Mouse (Mus musculus) cerebellum, postnatal 10 days (tissue): ENCODE results near the gene Sypl.

ENCODE experiments used
- DNase-seq, 2 experiments: peaks; one replicate each; pipeline ENCODE4 v3.0.0; 2021; ENCODE audit warnings: mixed read lengths in 2 of 2

Sypl gene

DNA sequence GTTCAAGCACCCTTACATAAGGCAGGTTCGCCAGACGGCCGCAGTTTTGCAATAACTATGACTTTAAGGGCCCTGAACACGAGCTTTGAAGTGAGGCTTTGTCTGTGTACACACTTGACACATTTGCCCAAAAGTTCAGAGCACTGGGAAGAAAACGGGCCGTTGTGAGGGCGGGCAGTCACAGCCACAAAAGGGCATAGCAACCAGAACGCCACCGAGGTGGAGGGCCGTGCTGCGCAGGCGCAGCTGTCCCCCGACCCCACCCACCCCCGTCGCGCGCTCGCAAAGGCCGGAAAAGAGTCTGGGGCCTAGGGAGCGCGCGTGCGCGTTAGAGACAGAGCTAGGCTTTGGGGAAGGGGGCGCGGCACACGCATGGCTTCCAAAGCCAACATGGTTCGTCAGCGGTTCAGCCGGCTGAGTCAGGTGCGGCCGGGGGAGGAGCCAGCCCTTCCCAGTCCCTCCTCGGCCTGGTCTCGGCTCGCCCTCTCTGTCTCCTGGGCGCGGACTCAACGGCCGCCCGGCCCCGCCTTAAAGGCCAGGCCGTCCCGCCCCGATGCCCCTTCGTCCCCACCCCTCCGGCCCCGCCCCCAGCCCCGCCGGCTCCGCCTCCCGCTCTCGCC is at the start of gene Sypl:
Gene Sypl, plus strand, starts transcription at position 296 of the 620 bp plus-strand sequence.
- DNase-seq: peak; percentile 96 to 98

DNA sequence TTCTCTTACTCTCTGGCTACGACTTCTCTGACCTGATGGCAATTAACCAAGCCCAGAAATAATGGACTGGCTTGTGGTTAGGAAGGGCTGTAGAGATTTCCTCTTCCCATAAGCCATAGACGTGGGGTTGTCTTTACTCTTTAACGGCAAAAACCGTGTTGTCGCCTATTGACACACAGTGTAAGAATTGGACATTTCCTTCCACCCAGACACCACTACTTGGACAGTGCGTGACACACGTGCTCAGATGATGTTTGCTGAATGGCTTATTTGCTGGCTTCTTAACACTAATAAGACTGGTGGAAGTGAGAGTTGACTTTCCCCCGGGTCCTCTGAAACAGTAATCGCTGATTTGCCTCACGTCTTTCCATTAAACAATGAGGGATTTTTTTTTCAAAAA is 44.0 kb upstream of the Sypl start:
- DNase-seq: no peak

DNA sequence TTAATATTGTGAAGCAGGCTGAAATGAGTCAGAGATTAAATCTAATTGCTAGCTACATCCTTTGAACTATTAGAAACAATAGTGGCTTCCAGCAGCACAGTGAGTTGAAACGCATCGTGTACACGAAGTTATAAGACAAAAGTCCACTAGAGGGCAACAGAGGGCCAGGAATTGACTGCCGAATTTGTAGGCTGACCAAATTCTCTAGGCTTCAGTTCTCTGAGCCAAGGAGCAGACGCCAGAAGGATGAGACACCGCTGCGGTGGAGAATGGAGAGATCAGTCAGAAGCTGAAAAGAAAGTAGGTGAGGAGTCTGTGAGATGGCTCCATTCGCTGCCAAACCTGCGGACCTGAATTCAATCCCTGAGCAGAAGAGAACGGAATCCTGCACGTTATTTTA is 43.6 kb upstream of the Sypl start:
- peak; percentile 84 to 93 for DNase-seq

DNA sequence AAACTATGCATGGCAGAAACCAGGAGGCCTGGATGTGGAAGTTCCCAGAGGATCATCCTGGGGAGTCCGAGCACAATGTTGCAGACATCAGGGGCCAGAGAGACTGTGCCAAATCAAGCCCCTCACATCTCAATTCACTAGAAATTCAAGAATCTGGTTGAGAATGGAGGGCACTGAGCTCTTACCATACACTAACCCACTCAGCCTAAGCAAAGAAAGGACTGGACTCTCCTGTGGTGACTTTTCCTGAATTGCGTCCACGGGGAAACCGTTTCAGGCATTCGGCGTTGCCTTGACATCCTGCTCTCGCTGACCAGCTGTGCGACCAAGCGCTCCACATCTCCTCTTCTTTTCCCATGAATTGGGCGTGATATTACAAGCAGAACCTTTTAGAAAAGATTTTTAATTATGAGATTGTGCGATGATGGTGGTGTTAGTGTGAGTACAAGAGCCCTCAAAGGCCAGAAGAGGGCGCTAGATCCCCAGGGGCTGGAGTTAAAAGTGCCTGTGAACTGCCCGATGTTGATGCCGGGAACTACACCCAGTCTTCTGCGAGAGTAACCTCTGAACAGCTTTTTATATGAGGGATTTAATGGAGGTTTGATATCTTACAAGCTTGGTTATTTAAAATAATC is 43.0 kb upstream of the Sypl start:
- peak; percentile 70 to 80 for DNase-seq

DNA sequence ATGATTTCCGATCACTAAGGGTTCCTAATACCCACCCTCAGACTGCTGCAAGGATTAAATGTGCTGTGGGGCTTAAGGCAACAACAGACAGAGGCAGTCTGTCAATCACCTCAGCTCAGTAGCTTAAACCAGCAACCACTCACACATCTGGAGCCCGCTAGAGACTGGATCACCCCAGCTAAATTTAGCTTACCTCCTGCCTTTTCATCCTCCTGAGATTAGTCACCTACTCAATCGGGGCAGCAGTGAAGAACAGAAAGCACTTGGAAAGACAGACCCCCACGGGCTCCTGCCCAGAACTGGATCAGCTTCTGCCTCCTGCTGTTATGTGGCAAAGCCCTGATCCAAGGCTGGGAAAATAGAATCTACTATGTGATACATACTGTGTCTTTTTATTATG is 42.1 kb upstream of the Sypl start:
- DNase-seq: peak; percentile 39 to 50

DNA sequence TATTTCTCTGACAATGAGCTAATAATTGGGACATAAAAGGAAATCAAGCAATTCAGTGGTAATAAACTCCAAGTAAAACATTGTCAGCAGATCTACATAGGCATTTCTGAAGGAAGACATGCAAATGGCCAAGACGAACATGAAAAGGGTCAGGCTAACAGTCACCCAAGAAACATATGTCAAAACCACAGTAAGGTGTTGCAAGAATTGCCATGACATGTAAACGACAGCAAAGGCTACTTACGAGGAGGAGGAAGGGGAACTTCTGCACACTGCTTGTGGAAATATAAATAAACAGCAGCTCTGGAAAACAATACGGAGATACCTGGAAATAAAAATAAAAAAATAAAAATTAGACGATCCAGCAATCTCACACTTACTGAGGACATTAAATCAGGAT is 40.9 kb upstream of the Sypl start:
- DNase-seq: no peak

DNA sequence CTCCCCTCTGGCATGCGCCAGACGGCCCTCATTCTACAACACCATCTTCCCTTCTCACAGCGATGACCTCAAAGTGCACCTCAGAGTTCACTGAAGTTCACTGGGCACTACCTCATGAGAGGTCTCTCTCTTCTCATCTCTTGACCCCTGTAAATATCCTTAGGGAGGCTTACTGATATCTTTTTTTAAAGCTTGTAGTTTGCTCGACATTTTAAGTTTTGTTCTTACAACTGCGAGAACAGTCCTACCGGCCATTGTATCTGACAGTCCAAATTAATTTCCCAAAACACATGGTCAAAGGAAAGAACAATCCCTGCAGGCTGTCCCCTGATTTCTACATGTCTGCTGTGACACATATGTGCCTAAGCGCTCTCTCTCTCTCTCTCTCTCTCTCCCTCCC is 35.0 kb upstream of the Sypl start:
- no peak for DNase-seq

DNA sequence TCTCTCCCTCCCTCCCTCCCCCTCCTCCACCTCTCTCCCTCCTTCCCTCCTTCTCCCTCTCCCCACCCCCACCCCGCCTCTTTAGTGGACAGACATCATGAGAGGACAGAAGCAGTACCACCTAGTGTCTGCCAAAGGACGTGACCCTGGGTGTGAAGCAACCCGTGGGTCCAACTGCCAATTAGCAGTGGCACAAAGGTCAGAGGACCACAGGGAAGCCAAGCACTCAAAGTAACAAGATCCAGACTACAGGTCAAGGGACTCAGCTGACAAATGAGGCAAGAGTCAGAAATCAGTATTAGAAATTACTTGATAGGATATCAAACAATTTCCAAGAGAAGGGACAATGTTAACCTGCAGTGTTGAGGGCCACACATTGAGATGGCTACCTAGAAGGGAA is 34.6 kb upstream of the Sypl start:
- DNase-seq: no peak

DNA sequence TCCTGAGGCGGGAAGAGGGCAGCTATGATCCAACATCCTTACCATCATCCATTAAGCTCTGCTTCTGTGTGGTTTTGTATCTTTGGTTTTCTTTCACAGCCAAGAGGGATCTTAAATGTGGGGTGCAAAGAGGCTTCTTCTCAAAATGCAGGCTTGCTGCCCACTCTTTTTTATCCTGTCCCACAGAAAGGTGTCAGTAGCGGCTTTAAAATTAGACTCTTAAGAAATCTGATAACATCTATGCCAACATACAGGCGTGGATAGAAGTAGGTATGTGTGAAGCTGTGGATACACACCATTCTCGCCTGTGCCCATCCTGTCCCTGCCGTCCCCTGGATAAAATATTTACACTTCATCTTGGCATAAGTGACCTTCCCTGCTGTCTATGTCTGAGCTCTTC is 34.2 kb upstream of the Sypl start:
- DNase-seq: no peak

DNA sequence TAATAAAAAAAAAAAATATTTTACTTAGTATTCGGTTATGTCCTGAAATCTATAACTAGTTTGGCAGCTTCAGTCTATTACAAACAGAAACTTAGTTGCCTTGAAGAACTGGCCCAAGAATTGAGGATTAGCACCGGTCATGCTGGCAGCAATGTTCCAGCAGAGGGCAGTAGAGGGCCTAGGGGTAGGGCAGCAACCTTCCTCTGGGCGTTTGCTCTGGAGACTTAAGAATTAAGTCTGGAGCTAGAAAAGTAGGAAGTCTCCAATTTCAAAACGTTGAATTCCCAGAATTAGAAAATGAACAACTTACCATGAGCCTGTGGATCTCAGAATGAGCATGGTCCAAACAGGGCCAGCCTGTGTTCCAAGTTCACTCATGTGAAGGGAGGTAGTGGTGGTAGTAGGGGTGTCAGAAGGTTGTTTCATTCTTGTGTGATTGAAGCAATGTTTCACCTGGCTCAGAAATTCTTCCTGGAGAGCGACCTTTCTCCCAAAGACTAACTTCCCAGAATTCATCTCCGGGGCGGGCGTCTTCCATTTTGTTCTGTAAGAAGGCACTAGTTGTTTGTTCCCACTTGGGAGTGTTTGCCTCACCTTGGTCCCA is 33.4 kb upstream of the Sypl start:
- peak; percentile 74 to 80 for DNase-seq

DNA sequence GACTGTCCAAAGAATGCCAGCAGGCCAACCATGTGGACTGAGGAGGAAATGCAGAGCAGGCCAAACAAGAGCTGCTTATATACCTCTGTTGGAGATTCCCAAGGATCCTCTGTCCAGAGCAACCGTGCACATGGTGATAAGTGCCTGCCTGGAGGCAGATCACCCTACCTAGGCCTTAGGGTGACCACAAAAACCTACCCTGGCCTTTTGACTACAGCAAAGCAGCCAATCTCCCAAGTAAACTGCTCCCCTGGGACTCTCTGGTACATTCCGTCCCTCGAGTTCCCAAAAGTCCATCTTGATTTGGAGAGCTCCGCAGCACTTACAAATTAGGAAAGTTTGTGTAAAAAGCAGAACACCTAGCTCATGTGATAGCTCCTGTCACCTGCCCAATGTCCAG is 32.6 kb upstream of the Sypl start:
- no peak for DNase-seq

DNA sequence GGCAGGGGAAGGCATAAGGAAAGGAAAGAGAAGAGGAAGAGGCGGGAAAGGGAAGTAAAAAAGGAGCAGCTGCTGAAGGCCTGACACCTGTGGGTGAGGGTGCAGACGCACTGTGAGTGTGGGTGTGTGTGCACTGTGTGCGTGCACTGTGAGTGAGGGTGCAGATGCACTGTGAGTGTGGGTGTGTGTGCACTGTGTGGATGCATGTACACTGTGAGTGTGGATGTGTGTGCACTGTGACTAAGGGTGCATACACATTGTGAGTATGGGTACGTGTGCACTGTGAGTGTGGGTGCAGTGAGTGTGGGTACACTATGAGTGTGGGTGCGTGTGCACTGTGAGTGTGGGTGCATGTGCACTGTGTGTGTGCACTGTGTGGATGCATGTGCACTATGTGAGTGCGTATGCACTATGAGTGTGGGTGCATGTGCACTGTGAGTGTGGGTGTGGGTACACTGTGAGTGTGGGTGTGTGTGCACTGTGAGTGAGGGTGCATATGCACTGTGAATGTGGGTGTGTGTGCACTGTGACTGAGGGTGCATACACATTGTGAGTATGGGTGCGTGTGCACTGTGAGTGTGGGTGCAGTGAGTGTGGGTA is 32.1 kb upstream of the Sypl start:
- DNase-seq: no peak

DNA sequence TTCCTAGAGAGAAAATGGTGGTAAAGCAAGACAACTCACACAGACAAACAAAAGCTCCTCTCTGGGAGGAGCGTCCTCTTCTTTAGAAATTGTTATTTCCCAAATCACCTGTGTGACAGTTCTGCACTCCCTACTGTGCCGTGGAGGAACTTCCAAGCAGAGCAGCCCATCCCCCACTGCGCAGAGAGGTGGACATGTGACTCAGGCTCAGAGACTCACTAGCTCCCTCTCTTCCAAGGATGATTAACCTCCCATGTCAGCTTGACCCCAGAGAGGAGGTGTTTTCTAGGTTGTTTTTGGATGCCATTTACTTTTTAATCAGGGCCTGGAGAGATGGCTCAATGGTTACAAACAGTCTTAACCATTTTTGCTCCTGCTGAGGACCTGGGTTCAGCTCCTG is 29.4 kb upstream of the Sypl start:
- DNase-seq: no peak

DNA sequence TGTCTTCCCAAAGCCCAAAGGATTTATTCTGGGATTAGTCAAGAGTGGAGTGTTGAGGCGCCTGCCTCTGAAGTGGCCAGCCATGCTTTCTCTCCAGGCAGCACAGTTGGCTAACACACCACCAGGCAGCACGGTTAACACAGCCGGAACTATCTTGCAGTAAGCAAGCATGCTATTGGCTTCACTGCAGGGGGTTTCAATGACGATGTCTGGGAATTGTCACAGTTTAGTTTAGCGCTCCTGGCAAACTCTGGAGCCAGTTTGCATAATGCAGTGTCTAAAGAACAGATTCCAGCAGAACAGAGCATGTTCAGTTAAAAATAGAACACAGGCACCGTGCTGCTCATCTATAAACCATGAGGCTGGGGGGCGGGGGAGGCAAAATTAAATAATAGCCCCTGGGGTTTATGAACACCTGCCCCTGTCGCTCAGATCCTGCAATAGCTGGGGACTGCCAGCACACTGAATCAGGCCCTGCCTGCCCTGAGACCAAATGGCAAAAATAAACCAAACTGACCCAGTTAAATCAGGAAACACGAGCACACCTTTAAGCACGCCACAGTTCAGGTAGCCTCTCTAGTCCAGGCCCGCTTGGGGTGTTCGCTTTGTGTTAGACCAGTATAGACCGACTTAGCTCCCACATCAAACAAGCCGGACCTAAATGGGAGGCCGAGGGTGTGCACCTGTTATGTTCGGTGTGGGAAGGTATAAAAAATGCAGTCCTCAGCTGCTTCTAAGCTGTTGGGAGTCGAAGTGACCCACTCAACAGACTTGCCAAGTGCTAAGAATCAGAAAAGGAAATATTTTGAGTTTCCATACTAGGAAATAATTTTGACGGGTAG is 27.1 kb upstream of the Sypl start:
- peak; percentile 62 to 65 for DNase-seq

DNA sequence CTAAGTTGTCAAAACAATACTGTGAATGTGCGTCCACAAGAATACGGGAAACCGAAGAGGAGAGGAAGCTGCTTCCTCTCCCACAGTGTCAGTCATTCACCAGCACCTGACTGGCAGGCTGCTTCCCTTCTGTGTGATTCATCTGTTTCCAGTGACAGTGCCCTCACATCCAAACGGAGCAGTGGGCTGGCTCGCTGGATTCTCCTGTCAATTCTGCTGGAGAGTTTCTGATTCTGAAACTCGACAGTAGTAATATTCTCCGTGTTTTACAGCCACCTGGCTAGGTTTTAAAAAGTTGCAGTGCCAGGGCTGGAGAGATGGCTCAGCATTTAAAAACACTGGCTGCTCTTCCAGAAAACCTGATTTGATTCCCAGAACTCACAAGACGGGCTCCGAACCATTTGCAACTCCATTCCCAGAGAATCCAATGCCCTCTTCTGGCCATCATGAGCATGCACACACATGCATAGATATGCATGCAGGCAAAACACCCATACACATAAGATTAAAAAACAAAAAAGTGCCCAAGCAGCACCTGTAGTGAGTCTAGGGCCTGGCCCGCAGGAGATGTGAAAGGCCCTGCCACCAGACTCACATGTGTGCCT is 26.4 kb upstream of the Sypl start:
- peak in 1 of 2 experiments; percentile 34 for DNase-seq

DNA sequence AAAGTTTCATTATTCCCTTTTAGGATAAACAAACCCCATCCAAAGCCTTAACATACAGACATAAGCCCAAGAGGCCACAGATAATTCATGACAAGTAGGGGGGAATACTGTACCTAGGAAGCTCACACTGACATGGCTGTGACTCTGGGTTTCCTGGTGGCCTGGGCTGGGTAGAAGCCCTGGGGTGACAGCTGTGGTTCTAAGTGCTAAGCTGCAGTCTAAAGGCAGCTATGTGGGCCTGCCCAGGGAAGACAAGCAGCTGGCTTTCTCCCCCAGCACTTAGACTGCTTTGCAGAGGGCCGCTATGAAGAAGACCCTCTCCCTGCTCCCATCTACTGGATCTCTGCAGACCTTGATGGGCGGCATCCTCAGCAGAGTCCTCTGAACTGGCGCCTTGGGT is 25.5 kb upstream of the Sypl start:
- no peak for DNase-seq

DNA sequence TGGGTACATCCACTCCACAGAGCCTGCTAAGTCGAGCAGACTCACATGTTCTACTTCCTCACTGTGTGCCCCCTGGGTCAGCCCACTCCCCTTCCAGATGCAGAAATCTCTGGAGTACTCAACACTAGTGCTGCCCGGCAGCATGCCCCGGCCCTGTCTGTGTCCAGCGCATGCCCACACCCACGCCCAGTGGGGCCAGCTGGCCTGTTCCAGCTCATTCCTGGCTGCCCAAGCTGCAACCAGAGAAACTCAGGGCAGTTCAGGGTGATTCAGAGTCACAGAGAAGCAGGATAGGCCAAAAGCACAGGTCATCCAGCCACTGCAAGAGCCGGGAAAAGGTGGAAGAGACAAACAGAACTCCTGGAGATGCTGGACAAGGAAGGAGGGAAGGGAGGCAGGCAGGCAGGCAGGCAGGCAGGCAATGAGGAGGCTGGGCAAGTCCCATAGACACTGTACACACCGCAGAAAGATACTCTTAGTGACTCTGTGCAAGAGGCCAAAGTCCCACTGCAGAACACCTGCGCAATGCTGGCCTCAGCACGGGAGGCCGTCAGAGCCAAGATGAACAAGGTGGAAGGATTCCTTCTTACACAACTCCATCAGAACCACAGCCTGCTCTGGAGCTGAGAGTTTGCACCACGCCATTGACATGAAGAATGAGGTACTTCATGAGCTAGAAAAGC is 23.7 kb upstream of the Sypl start:
- DNase-seq: no peak

DNA sequence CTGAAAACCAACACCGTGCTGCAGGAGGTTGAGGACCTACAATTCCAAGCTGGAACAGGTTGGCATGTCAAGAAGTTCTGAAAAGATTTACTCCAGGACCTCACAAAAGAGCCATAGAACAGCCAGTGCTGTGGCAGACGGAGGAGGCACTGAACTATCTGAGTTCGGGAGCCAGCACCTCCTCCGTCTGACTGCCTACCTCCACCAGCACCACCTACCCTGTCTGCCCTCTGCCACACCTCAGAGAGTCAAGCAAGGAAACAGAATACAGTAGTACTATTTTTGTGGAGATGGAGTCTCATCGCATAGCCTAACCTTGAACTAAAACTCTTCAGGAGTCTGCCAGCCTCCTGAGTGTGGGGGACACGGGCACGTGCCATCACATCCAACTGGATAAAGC is 23.1 kb upstream of the Sypl start:
- no peak for DNase-seq

DNA sequence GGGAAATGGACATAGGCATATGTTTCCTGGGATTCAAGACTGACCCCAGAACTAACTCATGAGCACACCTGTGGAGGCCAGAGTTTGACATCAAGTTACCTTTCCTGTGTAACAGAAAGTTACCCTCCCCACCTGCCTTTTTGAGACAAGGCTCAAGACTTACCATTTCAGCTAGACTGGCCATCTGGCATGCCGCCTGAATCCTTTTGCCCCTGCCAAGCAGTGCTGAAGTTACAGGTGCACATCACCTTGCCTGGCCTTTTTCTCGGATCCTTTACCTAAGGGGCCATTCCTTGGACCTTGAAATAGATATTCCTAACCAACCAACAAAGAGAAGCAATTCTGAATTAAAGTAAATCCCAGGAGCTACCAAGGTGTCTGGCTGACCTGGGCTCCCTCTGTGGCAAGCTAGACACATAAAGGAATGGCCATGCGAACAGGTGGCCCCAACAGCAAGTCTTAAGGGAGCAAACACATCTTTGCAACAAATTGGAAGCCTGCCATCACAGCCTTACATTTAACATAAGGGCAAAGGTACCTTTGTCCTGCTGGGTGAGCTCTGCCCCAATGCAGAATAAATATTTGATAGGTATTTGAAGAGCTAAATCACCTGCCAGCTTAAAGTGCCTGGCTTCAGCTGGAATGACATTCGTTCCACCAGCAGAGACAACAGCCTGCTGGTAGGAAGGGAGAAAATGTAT is 17.3 kb upstream of the Sypl start:
- peak; percentile 35 to 43 for DNase-seq

DNA sequence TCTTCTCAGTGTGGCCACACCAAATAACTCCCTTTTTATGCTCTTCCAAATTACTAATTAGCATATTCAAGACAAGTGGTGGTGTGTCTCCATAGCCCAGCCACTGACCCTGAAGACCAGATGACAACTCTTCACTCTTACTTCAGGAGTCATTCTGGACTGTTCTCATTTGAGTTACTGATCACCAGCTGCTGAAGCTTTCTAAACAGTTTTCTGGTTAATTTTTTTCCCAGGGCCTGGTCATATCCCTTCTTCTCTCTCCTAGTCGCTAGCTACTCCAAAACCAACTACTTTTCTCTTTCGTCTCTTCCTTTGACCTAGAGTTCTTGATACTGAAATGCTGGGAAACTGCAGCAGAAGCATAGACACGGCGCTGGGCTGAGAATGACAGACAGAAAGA is 12.6 kb upstream of the Sypl start:
- DNase-seq: no peak

DNA sequence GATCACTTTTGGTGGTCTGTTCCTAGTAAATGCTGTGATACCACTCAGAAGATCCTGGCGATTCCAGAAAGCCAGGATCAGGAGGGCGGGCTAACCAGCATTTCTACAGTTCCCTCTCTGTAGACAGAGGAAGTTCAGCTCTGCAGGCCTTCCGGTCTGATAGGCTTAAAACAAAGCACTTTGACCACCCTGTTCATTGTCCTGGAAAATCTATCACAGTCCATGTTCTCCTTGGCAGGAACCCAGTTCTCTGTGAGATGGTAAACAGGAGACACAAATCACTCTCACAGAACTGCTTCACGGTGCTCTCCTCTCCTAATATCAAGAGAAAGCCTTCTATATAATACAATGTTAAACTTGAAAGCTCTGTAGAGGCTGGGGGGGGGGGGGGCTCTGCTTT is 10.3 kb upstream of the Sypl start:
- peak; percentile 21 to 35 for DNase-seq

DNA sequence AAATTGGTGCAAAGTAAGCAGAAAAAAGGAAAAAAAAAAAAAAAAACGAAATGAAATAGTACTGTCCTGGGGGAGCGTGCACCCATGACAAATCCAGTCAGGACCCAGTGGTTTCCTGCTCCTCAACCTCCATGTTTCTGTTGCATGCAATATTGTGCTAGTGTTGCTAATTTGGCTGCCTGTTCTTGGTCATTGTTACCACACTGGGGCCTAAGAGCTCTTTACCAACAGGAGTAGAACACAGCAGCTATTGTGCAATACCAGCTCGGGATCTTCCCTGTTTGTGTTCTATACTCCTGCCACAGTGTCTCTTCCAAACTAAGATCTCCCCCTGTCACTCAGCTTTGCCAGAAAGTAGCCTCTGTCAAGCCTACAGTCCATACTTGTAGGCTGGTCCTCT is 9.7 kb upstream of the Sypl start:
- no peak for DNase-seq
